Mouse (Mus musculus) midbrain, embryonic 14.5 days (tissue): ENCODE data around the gene Diaph2. TPM values are rescaled to one million over a fixed set of nuclear protein-coding genes. Genes with fewer than 3 reads are reported as not detected.

Experiments
- ATAC-seq: fragments of 200-750 bp; cut with Nextera tagmentation; 2 replicates; pipeline ENCODE4 v1.8.0; 2017; ENCODE audit warnings: moderate number of reproducible peaks, moderate library complexity; ENCODE audit not compliant: low FRiP score, low TSS enrichment
- DNase-seq: peaks from one replicate; pipeline ENCODE4 v3.0.0-alpha.2; 2015
- H3K27ac ChIP-seq: fragments of 300-500 bp; sonication (generic); replicated peaks from 2 replicates; pipeline ENCODE4 v1.5.1; 2014; ENCODE audit warnings: mild to moderate bottlenecking, low read depth, low read length, moderate library complexity
- H3K27me3 ChIP-seq: fragments of 300-500 bp; sonication (generic); 2 replicates; pipeline ENCODE4 v1.6.1; 2014; ENCODE audit warnings: low read length, control low read depth, mixed read lengths; ENCODE audit not compliant: control insufficient read depth, insufficient read depth
- H3K36me3 ChIP-seq: fragments of 300-500 bp; sonication (generic); 2 replicates; pipeline ENCODE4 v1.6.1; 2014; ENCODE audit warnings: low read length, control low read depth; ENCODE audit not compliant: control insufficient read depth, insufficient read depth
- H3K4me1 ChIP-seq: fragments of 300-500 bp; sonication (generic); 2 replicates; pipeline ENCODE4 v1.6.1; 2014; ENCODE audit warnings: mild to moderate bottlenecking, antibody characterized with exemption, low read length, control low read depth; ENCODE audit not compliant: control insufficient read depth, insufficient read depth
- H3K4me2 ChIP-seq: fragments of 300-500 bp; sonication (generic); 2 replicates; pipeline ENCODE4 v1.6.1; 2014; ENCODE audit warnings: mild to moderate bottlenecking, low read length, moderate library complexity
- H3K4me3 ChIP-seq: fragments of 300-500 bp; sonication (generic); replicated peaks from 2 replicates; pipeline ENCODE4 v1.5.1; 2014; ENCODE audit warnings: low read depth, low read length
- H3K9ac ChIP-seq: fragments of 300-500 bp; sonication (generic); replicated peaks from 2 replicates; pipeline ENCODE4 v1.6.1; 2014; ENCODE audit warnings: mild to moderate bottlenecking, low read length, moderate library complexity
- H3K9me3 ChIP-seq: fragments of 300-500 bp; sonication (generic); 2 replicates; pipeline ENCODE4 v1.6.1; 2016; ENCODE audit warnings: low read length, control low read depth, mixed read lengths; ENCODE audit not compliant: control insufficient read depth
- WGBS: fragments of 180-500 bp; shearing (Covaris S2); extraction: QIAGEN DNeasy Blood & Tissue Kit; methylation state at CpG from one replicate; pipeline ENCODE4 v1.1.7; 2014; 5-methylcytosine and 5-hydroxymethylcytosine counted together
- polyA plus RNA-seq: library from polyadenylated mRNA; unstranded; fragments of >200 nt; fragmentation: Nextera tagmentation; extraction: Ambion mirVana; gene quantifications from 2 replicates; pipeline ENCODE4 v1.2.1, GENCODE M21; 2014

The Diaph2 gene
- polyA plus RNA-seq, result 2.8 and 4.9 TPM in 2 replicates

- peak within 1 kb of the TSS; percentile 56 for H3K9ac ChIP-seq
- no peaks in the 10 kb centered on the region for H3K4me1 ChIP-seq
- ATAC-seq, result peak; percentile 91
- peak; percentile 79 for DNase-seq
- no peaks in the 10 kb centered on the region for H3K27me3 ChIP-seq
- H3K36me3 ChIP-seq, result no peaks in the 10 kb centered on the region
- 22% methylated on average over 48 of the region's 49 CpGs for WGBS
- no peak within 1 kb of the TSS for H3K27ac ChIP-seq
- no peaks in the 10 kb centered on the region for H3K9me3 ChIP-seq
- peak within 1 kb of the TSS; percentile 57 for H3K4me2 ChIP-seq
- peak within 1 kb of the TSS; percentile 54 for H3K4me3 ChIP-seq
Measured at GRCm38 (mm10) chrX:129749571-129750061, at the start of gene Diaph2. TSS of gene Diaph2 (plus strand) at chrX:129749742.

DNA sequence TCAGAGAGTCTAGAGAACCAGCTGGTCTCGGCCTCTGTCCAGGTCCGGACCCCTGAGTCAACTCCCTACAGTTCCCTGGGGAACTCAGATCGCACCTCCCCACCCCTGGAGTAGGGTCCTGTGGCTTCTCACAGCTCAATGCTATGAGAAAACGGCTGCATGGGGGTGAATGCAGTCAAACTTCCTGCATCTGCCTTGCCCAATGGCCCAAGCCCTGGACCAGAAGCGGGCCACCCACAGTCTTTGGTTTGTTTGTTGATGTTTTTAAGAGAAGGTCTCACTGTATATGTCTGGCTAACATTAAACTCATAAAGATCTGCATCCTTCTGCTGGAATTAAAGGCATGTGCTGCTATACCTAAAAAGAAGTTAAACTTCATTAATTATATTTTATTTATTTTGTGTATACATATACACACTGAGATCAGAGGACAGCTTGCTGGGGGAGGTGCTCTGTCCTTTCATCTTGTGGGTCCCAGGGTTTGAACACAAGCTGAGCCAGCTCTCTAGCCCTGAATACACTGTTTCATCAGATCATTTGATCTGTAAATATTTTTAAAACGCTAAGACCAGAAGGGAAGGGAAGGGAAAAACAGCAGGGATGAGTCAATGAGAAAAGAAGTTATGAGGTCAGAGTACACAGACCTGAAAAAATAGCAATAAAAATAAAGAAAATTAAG, 47.8 kb upstream of the Diaph2 start:
- no peaks in the 10 kb centered on the region for H3K9me3 ChIP-seq
- WGBS, result 70% methylated on average over 6 of the region's 6 CpGs
- no peak for ATAC-seq

DNA sequence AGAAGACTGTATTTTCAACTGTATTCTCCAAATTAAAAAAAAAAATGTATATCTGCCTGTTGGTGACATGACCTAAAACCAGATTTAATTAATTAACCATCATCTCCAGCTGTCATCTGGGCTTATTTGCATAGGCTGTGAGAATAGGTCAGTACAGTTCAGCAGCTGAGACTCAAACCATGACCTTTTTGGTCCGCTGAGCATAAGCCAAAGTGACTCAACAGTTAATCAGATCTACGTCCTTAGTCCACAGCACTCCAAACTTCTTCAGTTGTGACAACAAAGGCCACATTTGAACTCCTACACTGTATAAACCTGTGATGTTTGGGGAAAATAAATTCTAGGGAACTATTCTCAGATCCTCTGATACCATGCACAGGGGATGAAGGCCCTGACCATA, 39.9 kb upstream of the Diaph2 start:
- H3K36me3 ChIP-seq, result no peaks in the 10 kb centered on the region
- H3K4me1 ChIP-seq, result no peaks in the 10 kb centered on the region
- 76% methylated on average over 2 of the region's 2 CpGs for WGBS
- H3K9ac ChIP-seq, result no peak overlapping the region
- no peak for ATAC-seq
- H3K27ac ChIP-seq, result no peak overlapping the region
- no peak for DNase-seq
- H3K27me3 ChIP-seq, result no peaks in the 10 kb centered on the region
- H3K4me2 ChIP-seq, result no peak overlapping the region
- H3K4me3 ChIP-seq, result no peak overlapping the region
- no peaks in the 10 kb centered on the region for H3K9me3 ChIP-seq

More for the DNA sequence above, 47.8 kb upstream of the Diaph2 start:
- Histone ChIP-seq H3K27ac (no peak overlapping the region), H3K36me3 (no peaks in the 10 kb centered on the region), H3K4me2 (no peak overlapping the region), H3K27me3 (no peaks in the 10 kb centered on the region), H3K4me1 (no peaks in the 10 kb centered on the region), H3K9ac (no peak overlapping the region), H3K4me3 (no peak overlapping the region)
- DNase-seq, result peak; percentile 0

GRCm38 (mm10) chrX:129728717-129729220, 20.8 kb upstream of the Diaph2 start:
- Histone ChIP-seq H3K4me1 (no peaks in the 10 kb centered on the region), H3K27me3 (no peaks in the 10 kb centered on the region), H3K4me2 (no peak overlapping the region), H3K36me3 (no peaks in the 10 kb centered on the region), H3K9me3 (no peaks in the 10 kb centered on the region), H3K27ac (no peak overlapping the region), H3K9ac (no peak overlapping the region), H3K4me3 (no peak overlapping the region)
- no peak for ATAC-seq
- WGBS, result 59% methylated on average over 2 of the region's 2 CpGs
- no peak for DNase-seq

GRCm38 (mm10) chrX:129736562-129736961, 13.0 kb upstream of the Diaph2 start:
- H3K36me3 ChIP-seq, result no peaks in the 10 kb centered on the region

GRCm38 (mm10) chrX:129739226-129739625, 10.3 kb upstream of the Diaph2 start:
- no peaks in the 10 kb centered on the region for H3K9me3 ChIP-seq
- H3K9ac ChIP-seq, result no peak overlapping the region
- H3K4me1 ChIP-seq, result no peaks in the 10 kb centered on the region
- ATAC-seq, result no peak
- no peak for DNase-seq
- no peak overlapping the region for H3K4me3 ChIP-seq
- H3K36me3 ChIP-seq, result no peaks in the 10 kb centered on the region
- H3K27me3 ChIP-seq, result no peaks in the 10 kb centered on the region
- H3K4me2 ChIP-seq, result no peak overlapping the region
- H3K27ac ChIP-seq, result no peak overlapping the region

More at GRCm38 (mm10) chrX:129736562-129736961, 13.0 kb upstream of the Diaph2 start:
- Histone ChIP-seq H3K9ac (no peak overlapping the region), H3K27me3 (no peaks in the 10 kb centered on the region), H3K9me3 (no peaks in the 10 kb centered on the region), H3K4me1 (no peaks in the 10 kb centered on the region), H3K27ac (no peak overlapping the region), H3K4me3 (no peak overlapping the region), H3K4me2 (no peak overlapping the region)
- no peak for DNase-seq
- ATAC-seq, result no peak
- 41% methylated on average over 1 of the region's 1 CpGs for WGBS

- DNase-seq (no peak), ATAC-seq (no peak)
- Histone ChIP-seq H3K4me3 (no peak overlapping the region), H3K4me2 (no peak overlapping the region), H3K9ac (no peak overlapping the region), H3K36me3 (no peaks in the 10 kb centered on the region), H3K27me3 (no peaks in the 10 kb centered on the region), H3K4me1 (no peaks in the 10 kb centered on the region), H3K27ac (no peak overlapping the region), H3K9me3 (no peaks in the 10 kb centered on the region)
- WGBS, result 88% methylated on average over 3 of the region's 3 CpGs
Measured at GRCm38 (mm10) chrX:129742981-129743380, 6.6 kb upstream of the Diaph2 start.

GRCm38 (mm10) chrX:129745976-129746375, 3.6 kb upstream of the Diaph2 start:
- ATAC-seq (no peak), DNase-seq (no peak)
- no peak overlapping the region for H3K9ac ChIP-seq
- no peaks in the 10 kb centered on the region for H3K27me3 ChIP-seq
- no peak overlapping the region for H3K4me3 ChIP-seq
- no peaks in the 10 kb centered on the region for H3K9me3 ChIP-seq
- no peaks in the 10 kb centered on the region for H3K4me1 ChIP-seq
- H3K36me3 ChIP-seq, result no peaks in the 10 kb centered on the region
- no peak overlapping the region for H3K27ac ChIP-seq
- H3K4me2 ChIP-seq, result no peak overlapping the region
- 77% methylated on average over 3 of the region's 3 CpGs for WGBS

DNA sequence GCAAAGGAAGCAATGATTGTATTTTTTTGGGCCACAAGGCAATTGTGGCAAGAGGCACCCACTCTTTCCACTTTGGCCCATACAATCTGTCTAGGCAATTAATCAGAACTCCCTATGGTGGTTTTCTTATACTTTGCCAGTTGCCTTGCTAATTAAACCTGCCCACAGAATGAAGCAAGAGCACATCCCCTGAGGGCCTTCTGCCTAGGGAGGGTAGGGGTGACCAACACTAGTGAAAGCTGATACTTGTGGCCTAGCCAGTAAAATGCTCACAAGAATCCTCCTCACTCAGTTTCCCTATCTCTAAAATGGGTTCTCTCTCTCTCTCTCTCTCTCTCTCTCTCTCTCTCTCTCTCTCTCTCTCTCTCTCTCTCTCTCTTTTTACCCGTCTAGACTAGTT, 440 bp upstream of the Diaph2 start:
- 23% methylated on average over 1 of the region's 1 CpGs for WGBS
- ATAC-seq (no peak), DNase-seq (no peak)
- Histone ChIP-seq H3K27me3 (no peaks in the 10 kb centered on the region), H3K4me3 (peak overlapping the region; percentile 54), H3K4me1 (no peaks in the 10 kb centered on the region), H3K9me3 (no peaks in the 10 kb centered on the region), H3K27ac (no peak overlapping the region), H3K36me3 (no peaks in the 10 kb centered on the region), H3K4me2 (peak overlapping the region; percentile 57), H3K9ac (no peak overlapping the region)
